Mouse (Mus musculus) gastrocnemius, adult 8-10 months (tissue): ENCODE data around the gene B3glct. TPM values are rescaled to one million over a fixed set of nuclear protein-coding genes. Genes with fewer than 3 reads are reported as not detected.

ENCODE experiments used
- DNase-seq, 2 experiments: peaks; one replicate each; pipeline ENCODE4 v3.0.0; 2022; ENCODE audit warnings: low spot score in 2 of 2
- total RNA-seq, 4 experiments: library from RNA; stranded (reverse); gene quantifications; 2 replicates each; pipeline ENCODE4 v1.2.4; 2022

The B3glct gene
- total RNA-seq, 4 experiments from 2014 or later: 2.9 to 7.7 (median 5.5) TPM

DNA sequence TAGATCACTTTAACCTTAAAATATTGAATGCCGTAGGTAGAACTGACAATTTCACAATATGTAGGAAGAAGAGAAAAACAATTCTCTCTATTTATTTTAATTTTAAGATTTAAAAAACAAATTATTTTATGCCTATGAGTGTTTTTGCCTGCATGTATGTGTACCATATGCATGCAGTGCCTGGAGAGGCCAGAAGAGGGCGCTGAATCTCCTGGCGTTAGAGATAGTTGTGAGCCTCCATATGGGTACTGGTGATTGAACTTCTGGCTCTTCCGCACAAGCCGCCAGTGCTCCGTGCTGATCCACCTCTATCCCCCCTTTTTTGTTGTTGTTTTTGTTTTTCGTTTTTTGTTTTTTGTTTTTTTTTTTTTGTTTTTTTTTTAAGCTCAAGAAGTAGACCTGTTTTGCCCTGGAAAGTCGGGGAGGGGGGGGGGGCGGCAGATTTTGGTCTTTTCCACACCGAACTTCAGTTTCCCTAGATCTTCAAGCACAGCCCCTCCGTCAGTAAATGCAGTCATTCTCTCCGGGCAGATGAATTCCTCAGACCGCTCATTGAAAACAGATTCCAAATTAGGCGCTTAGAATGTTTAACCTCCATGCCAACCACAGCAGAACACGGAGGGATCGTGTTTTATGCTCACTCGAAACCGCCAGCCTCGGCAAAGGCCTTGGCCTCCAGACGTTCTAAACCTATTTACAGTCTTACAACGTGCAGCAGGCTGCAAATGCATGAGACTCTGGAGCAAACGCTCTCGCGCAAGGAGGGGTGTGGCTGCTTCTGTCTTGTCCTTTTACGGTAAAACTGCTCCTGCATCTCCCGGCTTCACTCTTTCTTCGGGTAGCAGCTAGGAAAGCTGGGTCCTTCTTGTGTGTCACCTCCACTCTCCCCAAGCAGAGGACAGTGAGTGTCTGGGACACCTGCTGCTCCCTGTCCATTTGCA is 70.9 kb downstream of the B3glct start:
- DNase-seq: no peak

DNA sequence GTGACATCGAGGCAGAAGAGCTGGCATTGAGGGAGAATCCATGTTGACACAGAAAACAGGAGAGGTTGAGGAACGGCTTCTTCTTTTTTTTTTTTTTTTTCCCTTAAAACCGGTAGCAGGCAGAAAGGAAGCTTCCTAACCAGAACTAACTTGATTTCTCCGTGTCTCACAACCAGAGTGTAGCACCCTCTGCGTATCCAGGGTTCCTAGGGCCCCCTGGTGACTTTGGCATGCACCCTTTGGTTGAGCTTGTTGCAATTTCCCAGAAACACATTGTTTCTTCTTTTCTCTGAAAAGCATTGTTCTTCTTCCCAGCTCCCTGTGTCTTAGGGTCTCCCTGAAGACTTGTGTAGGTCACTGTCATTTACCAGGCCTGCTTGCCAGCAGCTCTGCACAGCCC is 73.8 kb downstream of the B3glct start:
- DNase-seq: no peak

DNA sequence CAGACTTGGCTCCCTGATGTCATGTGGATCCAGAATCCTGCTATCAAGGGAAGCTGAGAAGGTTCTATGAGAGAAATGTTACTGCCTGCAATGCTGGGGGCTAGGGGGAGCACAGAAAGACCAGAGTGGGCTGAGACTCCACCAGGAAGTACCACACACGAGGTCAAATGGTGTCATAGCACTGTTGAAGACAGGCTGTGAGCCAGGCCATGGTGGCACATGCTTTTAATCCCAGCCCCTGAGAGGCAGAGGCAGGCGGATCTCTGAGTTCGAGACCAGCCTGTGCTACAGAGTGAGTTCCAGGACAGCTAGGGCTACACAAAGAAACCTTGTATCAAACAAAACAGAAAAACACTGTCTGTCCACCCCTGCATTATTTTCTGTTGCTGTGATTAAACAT is 75.0 kb downstream of the B3glct start:
- DNase-seq: no peak

DNA sequence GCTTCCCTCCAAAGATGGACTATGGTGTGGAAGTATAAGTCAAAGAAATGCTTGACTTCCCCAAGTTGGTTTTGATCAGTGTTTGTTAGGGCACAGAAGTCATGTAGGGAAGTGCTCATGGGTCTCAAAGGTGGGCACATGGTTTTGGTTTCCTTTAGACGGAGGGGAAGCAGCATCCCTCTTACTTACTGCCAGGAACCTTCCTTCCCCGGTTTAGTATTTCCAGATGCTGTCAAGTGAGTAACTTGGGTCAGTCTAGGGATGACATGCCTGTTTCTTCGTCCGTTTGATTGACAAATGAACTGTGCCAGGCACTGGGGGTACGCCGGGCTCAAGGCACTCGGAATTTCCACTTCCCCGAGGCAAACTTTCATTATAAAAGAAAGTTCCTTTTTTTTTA is 89.1 kb downstream of the B3glct start:
- no peak for DNase-seq

GRCm38 (mm10) chr5:149767651-149768301 is 89.7 kb downstream of the B3glct start:
- no peak for DNase-seq

DNA sequence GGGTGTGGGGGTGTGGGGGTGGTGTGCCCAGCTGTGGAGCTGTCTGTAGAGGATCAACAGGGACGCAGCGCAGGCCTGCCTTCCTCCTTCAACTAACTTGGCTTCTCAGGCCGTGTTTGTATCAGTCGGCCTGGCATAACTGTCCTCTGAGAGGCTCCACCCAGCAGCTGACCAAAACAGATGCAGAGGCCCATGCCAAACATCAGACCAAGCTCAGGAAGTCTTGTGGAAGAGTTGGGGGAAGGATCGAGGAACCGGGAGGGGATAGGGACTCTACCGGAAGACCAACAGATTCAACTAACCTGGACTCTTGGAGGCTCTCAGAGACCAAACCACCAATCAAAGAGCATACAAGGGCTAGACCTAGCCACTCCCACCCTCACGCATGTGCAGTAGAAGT is 91.6 kb downstream of the B3glct start:
- no peak for DNase-seq

DNA sequence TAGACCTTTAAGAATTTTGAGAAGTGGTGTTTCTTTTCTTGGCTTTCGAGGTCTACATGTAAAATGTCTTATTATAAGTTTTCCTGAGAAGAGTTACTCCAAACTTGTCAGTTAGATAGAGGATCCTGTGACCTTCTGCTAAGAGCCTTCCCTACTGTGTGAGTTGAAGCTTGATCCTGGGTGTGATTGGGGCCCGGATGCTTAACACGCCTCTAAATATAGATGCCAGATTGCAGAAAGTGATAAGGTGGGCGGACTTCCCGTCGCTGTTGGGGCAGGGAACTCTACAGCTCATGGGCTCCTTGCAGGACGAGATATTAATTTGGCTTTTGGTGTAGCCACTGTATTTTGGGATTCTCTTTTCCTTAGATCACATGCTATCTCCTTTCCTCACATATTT is 98.0 kb downstream of the B3glct start:
- no peak for DNase-seq

DNA sequence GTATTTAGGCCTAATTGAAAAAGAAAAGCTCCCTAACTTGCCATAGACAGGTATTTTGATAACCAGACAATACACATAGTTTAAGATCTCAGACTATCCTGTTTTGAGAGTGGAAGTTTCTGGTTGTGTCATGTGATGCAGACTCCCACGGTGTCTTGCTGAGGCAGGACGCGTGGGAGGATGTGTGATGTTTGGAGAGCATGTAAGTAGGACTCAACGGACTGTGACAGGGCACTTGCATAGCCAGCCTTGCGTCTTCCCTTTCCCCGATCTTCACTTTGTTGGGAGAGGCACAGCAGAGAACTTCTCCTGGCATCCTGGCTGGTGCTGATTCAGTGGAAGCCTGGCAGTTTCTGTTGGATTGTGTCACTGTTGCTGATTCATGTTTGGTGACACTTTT is 101.7 kb downstream of the B3glct start:
- no peak for DNase-seq

GRCm38 (mm10) chr5:149780411-149780810 is 102.4 kb downstream of the B3glct start:
- no peak for DNase-seq

- no peak for DNase-seq
These were observed 112.1 kb downstream of the B3glct start for GRCm38 (mm10) chr5:149790087-149790486.

DNA sequence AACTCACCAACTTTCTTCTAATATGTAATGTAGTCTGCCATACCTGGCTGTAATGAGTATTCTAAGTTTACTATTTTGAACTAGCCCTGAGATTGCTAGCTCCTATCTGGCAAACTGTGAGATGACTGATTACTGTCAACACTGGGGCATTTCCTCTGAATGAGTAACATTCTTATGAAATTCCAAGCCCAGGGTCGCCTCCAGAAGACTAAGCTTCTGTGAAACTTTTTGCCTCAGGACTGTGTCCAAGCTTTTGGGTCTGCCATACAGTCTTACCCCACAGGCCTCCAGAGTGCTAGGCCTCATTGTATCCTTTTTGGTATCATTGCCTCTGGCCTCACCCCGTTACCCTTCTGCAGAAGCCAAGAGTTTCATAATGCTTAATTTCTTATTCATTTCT is 132.0 kb downstream of the B3glct start:
- no peak for DNase-seq

DNA sequence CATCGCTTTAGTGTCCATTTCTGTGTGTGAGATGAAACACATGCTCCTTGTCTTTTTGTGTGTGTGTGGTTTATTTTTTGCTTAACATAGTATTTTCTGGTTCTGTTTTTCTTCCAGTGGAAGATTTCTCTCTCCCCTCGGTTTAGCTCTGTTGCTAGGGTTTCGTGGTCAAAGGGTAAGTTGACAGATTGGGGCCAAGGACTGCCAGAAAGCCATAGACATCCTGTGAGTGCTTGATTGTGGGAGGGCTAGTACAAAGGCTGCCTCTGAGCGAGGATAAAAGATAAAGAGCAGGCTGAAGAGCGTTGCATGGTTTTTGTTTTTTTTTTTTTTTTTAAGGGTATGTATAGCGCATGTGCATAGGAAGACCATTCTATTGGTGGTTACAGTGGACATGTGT is 133.8 kb downstream of the B3glct start:
- no peak for DNase-seq

Other genes with a start within 250 kb of the B3glct start
- not detected for gene Tex26, start 238.6 kb upstream of the B3glct start, total RNA-seq
- gene Wdr95, start 149.6 kb upstream of the B3glct start, total RNA-seq: not detected
- 10 to 100 TPM; 59.5 to 86.1 (median 63.1) TPM for gene Hsph1, start 41.9 kb upstream of the B3glct start, total RNA-seq